Mouse (Mus musculus): Measurements from ENCODE around the gene Phf21b.

DNA sequence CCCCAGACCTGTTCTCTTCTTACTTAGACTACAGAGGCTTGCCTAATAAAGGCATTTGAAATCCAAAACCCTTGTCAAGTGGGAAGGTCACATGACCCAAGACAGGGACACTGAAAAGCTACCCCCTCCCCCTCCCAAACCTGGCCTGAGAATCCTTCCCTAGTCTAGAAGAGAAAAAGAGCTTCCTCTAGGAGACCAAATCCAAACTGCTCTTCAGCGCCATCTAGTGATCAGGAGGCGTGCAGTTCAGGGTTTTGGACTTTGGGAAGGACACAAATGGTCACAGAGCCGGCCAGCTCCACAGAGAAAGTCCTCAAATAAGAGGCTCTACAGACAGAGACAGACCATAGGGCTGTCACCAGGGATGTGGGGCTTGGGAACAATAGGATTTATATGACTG, 35.8 kb upstream of the Phf21b start:
- no peak for TF ChIP-seq POLR2A (IDR thresholded peaks at IDR 0.05; ENCODE audit: low read depth, low read length)
- peak; percentile 91 for TF ChIP-seq CTCF (conservative IDR thresholded peaks at IDR 0.05; ENCODE audit: insufficient read depth, insufficient read length, low read depth, low read length)

Data from kidney, adult 2 months (tissue).